Mouse (Mus musculus) neural tube, embryonic 12.5 days (tissue): Measurements from ENCODE around the gene Pcbp3. TPM values are rescaled to one million over a fixed set of nuclear protein-coding genes. Genes with fewer than 3 reads are reported as not detected.

Experiments used
- ATAC-seq: fragments of 200-750 bp; cut with Nextera tagmentation; 2 replicates; pipeline ENCODE4 v1.8.0; 2017; ENCODE audit warnings: low read depth, mild to moderate bottlenecking, moderate TSS enrichment, moderate library complexity; ENCODE audit not compliant: low FRiP score
- H3K27ac ChIP-seq: fragments of 300-500 bp; sonication (generic); 2 replicates; pipeline ENCODE4 v1.5.1; 2016
- H3K27me3 ChIP-seq: fragments of 300-500 bp; sonication (generic); replicated peaks from 2 replicates; pipeline ENCODE4 v1.6.1; 2016; ENCODE audit warnings: mild to moderate bottlenecking
- H3K36me3 ChIP-seq: fragments of 300-500 bp; sonication (generic); 2 replicates; pipeline ENCODE4 v1.6.1; 2016; ENCODE audit warnings: mild to moderate bottlenecking
- H3K4me1 ChIP-seq: fragments of 300-500 bp; sonication (generic); 2 replicates; pipeline ENCODE4 v1.6.1; 2016
- H3K4me2 ChIP-seq: fragments of 300-500 bp; sonication (generic); replicated peaks from 2 replicates; pipeline ENCODE4 v1.6.1; 2016; ENCODE audit warnings: mild to moderate bottlenecking
- H3K4me3 ChIP-seq: fragments of 300-500 bp; sonication (generic); 2 replicates; pipeline ENCODE4 v1.5.1; 2016
- H3K9ac ChIP-seq: fragments of 300-500 bp; sonication (generic); 2 replicates; pipeline ENCODE4 v1.6.1; 2016; ENCODE audit warnings: mild to moderate bottlenecking
- H3K9me3 ChIP-seq: fragments of 300-500 bp; sonication (generic); 2 replicates; pipeline ENCODE4 v1.6.1; 2016; ENCODE audit warnings: mild to moderate bottlenecking
- WGBS: fragments of 180-500 bp; shearing (Covaris S2); methylation state at CpG from one replicate; pipeline ENCODE4 v1.1.7; 2016; 5-methylcytosine and 5-hydroxymethylcytosine counted together
- polyA plus RNA-seq: library from polyadenylated mRNA; unstranded; fragments of >200 nt; fragmentation: Nextera tagmentation; extraction: Ambion mirVana; gene quantifications from 2 replicates; pipeline ENCODE4 v1.2.1, GENCODE M21; 2016

Pcbp3 gene
- polyA plus RNA-seq, 1 experiment from 2014 or later = 112 TPM

DNA sequence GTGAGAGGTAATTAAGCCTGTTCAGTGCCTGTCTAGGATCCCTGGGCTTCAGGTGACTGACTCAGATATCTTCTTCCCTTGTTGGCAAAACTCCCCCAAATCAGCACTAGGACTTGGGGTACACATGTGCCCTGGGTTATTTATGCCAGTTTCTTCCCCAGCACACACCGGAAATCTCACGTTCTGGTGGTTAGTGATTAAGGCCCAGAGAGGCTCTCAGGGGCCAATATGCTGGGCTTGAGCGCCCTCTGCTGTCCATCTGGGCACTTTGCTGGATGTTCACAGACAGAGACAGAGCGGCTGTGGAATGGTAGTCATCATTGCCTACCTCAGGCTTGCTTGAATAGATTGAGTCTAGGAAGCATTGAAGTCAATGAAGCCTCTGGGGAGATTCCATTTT, 226.7 kb downstream of the Pcbp3 start:
- WGBS = 5% methylated on average over 4 of the region's 4 CpGs
- no peak overlapping the region for H3K27ac ChIP-seq

DNA sequence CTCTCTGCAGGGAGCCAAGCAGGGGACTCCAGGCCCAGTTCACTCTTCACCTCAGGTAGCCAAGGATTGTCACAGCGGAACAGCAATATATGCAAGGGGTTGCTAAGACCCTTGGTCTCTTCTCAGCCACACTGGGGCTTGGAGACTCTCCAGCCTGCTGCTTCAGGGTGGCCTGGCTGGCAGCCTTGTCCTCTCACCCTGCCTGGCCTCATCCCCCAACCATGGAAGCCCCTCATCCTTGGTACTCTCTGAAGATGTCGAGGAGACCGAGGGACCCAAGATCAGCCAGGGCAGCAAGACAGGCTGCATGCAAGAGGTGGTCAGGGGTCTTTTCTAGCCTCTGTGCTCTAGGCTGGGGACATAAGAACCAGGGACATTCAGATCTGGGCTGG, 228.0 kb downstream of the Pcbp3 start:
- Histone ChIP-seq H3K27me3 (no peaks in the 10 kb centered on the region), H3K27ac (peak overlapping the region; percentile 1; the same call in 1 of the 2 replicates), H3K36me3 (no peaks in the 10 kb centered on the region), H3K9me3 (no peaks in the 10 kb centered on the region), H3K9ac (no peak overlapping the region), H3K4me3 (no peak overlapping the region), H3K4me2 (peak overlapping the region; percentile 24), H3K4me1 (0 out of 2 replicates have a peak, but pooled peaks cover 14% of the 10 kb centered on the region)
- 68% methylated on average over 3 of the region's 3 CpGs for whole genome bisulfite sequencing
- no peak for ATAC-seq

More for the DNA sequence above, 226.7 kb downstream of the Pcbp3 start:
- ATAC-seq = peak; percentile 48; the same call in 1 of the 2 replicates
- no peak overlapping the region for H3K4me3 ChIP-seq
- H3K4me2 ChIP-seq = no peak overlapping the region
- H3K9ac ChIP-seq = no peak overlapping the region
- H3K27me3 ChIP-seq = no peaks in the 10 kb centered on the region
- no peaks in the 10 kb centered on the region for H3K36me3 ChIP-seq
- no peaks in the 10 kb centered on the region for H3K9me3 ChIP-seq
- 0 out of 2 replicates have a peak, but pooled peaks cover 14% of the 10 kb centered on the region for H3K4me1 ChIP-seq

DNA sequence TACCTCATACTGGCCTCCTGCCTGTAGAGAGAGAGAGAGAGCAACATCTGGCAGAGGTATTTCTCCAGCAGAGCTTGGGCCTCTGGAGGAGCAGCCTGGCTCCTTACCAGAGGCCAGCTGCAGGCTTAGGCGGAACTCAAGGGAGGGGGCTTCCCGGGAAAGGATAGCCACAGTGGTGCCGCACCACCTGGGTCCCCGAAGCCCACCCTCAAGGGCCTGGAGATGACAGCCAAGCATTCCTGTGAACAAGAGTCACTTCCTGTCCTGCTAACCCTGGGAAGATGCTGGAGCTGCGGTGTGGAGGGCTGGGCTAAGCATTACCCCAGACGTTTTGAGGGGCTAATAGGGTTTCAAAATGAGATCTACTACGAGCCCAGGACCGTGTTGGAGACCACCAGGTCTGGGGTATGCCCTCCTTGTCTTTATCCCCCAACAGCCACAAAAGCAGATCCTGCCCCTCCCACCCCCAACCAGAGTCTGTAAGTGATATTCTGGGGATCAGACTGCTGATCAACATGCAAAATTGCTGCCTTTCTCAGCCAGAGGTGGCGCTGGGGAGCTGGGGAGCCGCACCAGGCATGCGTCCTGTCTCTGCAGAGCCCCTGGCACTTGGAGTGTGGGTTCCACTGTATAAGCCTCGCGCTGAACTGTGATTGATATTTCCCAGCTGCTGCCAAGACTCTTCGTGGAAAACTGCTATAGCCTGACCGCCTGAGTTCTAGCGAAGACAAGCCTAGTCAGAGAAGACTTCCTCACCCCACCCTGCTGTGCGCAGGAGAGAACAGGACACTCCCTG, 228.6 kb downstream of the Pcbp3 start:
- no peak overlapping the region for H3K4me3 ChIP-seq
- 0 out of 2 replicates have a peak overlapping the region, but pooled peaks have one; percentile 2 for H3K9ac ChIP-seq
- H3K36me3 ChIP-seq = no peaks in the 10 kb centered on the region
- peak; percentile 61 for ATAC-seq
- H3K9me3 ChIP-seq = no peaks in the 10 kb centered on the region
- H3K4me2 ChIP-seq = peak overlapping the region; percentile 24
- 17% methylated on average over 17 of the region's 17 CpGs for WGBS
- 0 out of 2 replicates have a peak, but pooled peaks cover 14% of the 10 kb centered on the region for H3K4me1 ChIP-seq
- H3K27me3 ChIP-seq = no peaks in the 10 kb centered on the region
- H3K27ac ChIP-seq = 0 out of 2 replicates have a peak overlapping the region, but pooled peaks have one; percentile 1

GRCm38 (mm10) chr10:76732391-76732790, 229.3 kb downstream of the Pcbp3 start:
- 67% methylated on average over 6 of the region's 6 CpGs for WGBS
- H3K27ac ChIP-seq = no peak overlapping the region
- H3K36me3 ChIP-seq = no peaks in the 10 kb centered on the region
- no peaks in the 10 kb centered on the region for H3K27me3 ChIP-seq
- no peak overlapping the region for H3K4me2 ChIP-seq
- H3K4me3 ChIP-seq = no peak overlapping the region
- H3K9me3 ChIP-seq = no peaks in the 10 kb centered on the region
- no peak for ATAC-seq
- 0 out of 2 replicates have a peak, but pooled peaks cover 14% of the 10 kb centered on the region for H3K4me1 ChIP-seq
- no peak overlapping the region for H3K9ac ChIP-seq

- H3K27me3 ChIP-seq = no peaks in the 10 kb centered on the region
- H3K36me3 ChIP-seq = no peaks in the 10 kb centered on the region
- 0 out of 2 replicates have a peak, but pooled peaks cover 14% of the 10 kb centered on the region for H3K4me1 ChIP-seq
- H3K4me2 ChIP-seq = no peak overlapping the region
- H3K9me3 ChIP-seq = no peaks in the 10 kb centered on the region
- no peak overlapping the region for H3K27ac ChIP-seq
- no peak overlapping the region for H3K9ac ChIP-seq
- WGBS = 73% methylated on average over 20 of the region's 20 CpGs
- no peak overlapping the region for H3K4me3 ChIP-seq
- no peak for ATAC-seq
Observed at GRCm38 (mm10) chr10:76731621-76732239, 230.0 kb downstream of the Pcbp3 start.

- no peak overlapping the region for H3K27ac ChIP-seq
- H3K27me3 ChIP-seq = no peaks in the 10 kb centered on the region
- H3K4me2 ChIP-seq = no peak overlapping the region
- H3K9me3 ChIP-seq = no peaks in the 10 kb centered on the region
- no peak overlapping the region for H3K9ac ChIP-seq
- ATAC-seq = no peak
- no peaks in the 10 kb centered on the region for H3K36me3 ChIP-seq
- H3K4me1 ChIP-seq = peaks cover 14% of the 10 kb centered on the region; the same call in 1 of the 2 replicates
- H3K4me3 ChIP-seq = no peak overlapping the region
- WGBS = 80% methylated on average over 19 of the region's 19 CpGs
Observed at GRCm38 (mm10) chr10:76729631-76730620, 231.8 kb downstream of the Pcbp3 start.

- Histone ChIP-seq H3K4me3 (no peak overlapping the region), H3K4me1 (peaks cover 18% of the 10 kb centered on the region; the same call in 1 of the 2 replicates), H3K9ac (no peak overlapping the region), H3K9me3 (no peaks in the 10 kb centered on the region), H3K36me3 (no peaks in the 10 kb centered on the region), H3K4me2 (0 out of 2 replicates have a peak overlapping the region, but pooled peaks have one; percentile 12), H3K27me3 (no peaks in the 10 kb centered on the region), H3K27ac (no peak overlapping the region)
- 16% methylated on average over 11 of the region's 11 CpGs for WGBS
- ATAC-seq = no peak
Observed at GRCm38 (mm10) chr10:76728369-76728768, 233.3 kb downstream of the Pcbp3 start.

GRCm38 (mm10) chr10:76727301-76727700, 234.4 kb downstream of the Pcbp3 start:
- H3K4me2 ChIP-seq = no peak overlapping the region
- no peak overlapping the region for H3K9ac ChIP-seq
- no peaks in the 10 kb centered on the region for H3K27me3 ChIP-seq
- no peaks in the 10 kb centered on the region for H3K9me3 ChIP-seq
- H3K27ac ChIP-seq = no peak overlapping the region
- WGBS = 89% methylated on average over 7 of the region's 7 CpGs
- H3K4me3 ChIP-seq = no peak overlapping the region
- H3K36me3 ChIP-seq = no peaks in the 10 kb centered on the region
- no peak for ATAC-seq
- peaks cover 11% of the 10 kb centered on the region; the same call in 1 of the 2 replicates for H3K4me1 ChIP-seq

DNA sequence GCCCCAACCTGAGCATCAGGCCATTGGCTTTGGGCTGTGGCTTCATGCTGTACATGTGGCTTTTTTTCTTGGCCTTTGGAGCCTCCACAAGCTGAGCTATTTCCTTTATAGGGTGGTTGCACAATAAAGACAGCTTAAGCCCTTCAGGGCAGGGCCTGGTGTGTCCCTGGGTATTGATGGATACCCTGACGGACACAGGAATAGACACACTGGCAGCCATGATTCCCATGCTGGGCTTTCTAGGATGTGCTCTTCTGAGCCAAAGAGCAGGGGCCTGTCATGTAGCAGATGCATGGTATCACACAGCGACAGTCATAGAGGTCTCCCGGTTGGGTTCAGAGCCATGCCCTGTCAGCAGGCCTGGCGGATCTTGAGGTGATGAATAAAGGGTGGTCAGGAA, 234.8 kb downstream of the Pcbp3 start:
- H3K36me3 ChIP-seq = no peaks in the 10 kb centered on the region
- 96% methylated on average over 4 of the region's 4 CpGs for WGBS

GRCm38 (mm10) chr10:76725682-76726285, 235.9 kb downstream of the Pcbp3 start, which contains the start of gene Col6a1:
Col6a1 (minus strand) TSS chr10:76726168.
- ATAC-seq = no peak

More for the DNA sequence above, 234.8 kb downstream of the Pcbp3 start:
- H3K9me3 ChIP-seq = no peaks in the 10 kb centered on the region
- H3K9ac ChIP-seq = no peak overlapping the region
- ATAC-seq = no peak
- no peaks in the 10 kb centered on the region for H3K27me3 ChIP-seq
- H3K4me3 ChIP-seq = no peak overlapping the region
- no peak overlapping the region for H3K4me2 ChIP-seq
- no peak overlapping the region for H3K27ac ChIP-seq
- peaks cover 7% of the 10 kb centered on the region; the same call in 1 of the 2 replicates for H3K4me1 ChIP-seq

DNA sequence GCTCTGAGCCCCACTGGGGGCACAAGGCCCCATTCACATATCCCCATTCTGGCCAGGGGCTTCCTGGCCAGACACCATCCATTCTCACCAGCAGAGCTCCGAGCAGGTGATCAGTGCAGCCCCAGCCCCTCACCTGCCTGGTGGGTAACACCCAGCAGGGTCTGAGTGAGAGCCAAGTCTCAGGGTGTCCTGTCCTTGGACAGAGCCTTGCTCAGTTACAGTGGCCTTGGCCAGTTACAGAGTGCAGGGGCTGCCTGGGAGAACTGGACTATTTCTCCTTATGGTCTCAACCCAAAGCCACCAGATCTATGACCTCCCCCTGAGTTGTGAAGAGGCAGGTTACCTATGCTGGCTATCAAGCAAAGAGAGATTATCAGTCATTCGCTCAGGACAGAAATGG, 236.6 kb downstream of the Pcbp3 start:
- peak overlapping the region; percentile 27 for H3K4me2 ChIP-seq

More at GRCm38 (mm10) chr10:76725682-76726285, 235.9 kb downstream of the Pcbp3 start, which contains the start of gene Col6a1:
- Histone ChIP-seq H3K9me3 (no peaks in the 10 kb centered on the region), H3K27me3 (no peaks in the 10 kb centered on the region), H3K4me2 (peak within 1 kb of the TSS; percentile 27), H3K9ac (peak within 1 kb of the TSS; percentile 17; the same call in 1 of the 2 replicates), H3K4me3 (no peak within 1 kb of the TSS), H3K4me1 (peaks cover 4% of the 10 kb centered on the region; the same call in 1 of the 2 replicates), H3K27ac (no peak within 1 kb of the TSS), H3K36me3 (no peaks in the 10 kb centered on the region)
- 34% methylated on average over 9 of the region's 9 CpGs for WGBS

More for the DNA sequence above, 236.6 kb downstream of the Pcbp3 start:
- no peak overlapping the region for H3K4me3 ChIP-seq
- H3K9ac ChIP-seq = peak overlapping the region; percentile 17; the same call in 1 of the 2 replicates
- ATAC-seq = no peak
- H3K27me3 ChIP-seq = no peaks in the 10 kb centered on the region
- no peak overlapping the region for H3K27ac ChIP-seq
- no peaks in the 10 kb centered on the region for H3K9me3 ChIP-seq
- peaks cover 4% of the 10 kb centered on the region; the same call in 1 of the 2 replicates for H3K4me1 ChIP-seq
- no peaks in the 10 kb centered on the region for H3K36me3 ChIP-seq
- WGBS = 91% methylated on average over 2 of the region's 2 CpGs
